Mouse (Mus musculus): ENCODE results near the gene Plekha6.

The Plekha6 gene

DNA sequence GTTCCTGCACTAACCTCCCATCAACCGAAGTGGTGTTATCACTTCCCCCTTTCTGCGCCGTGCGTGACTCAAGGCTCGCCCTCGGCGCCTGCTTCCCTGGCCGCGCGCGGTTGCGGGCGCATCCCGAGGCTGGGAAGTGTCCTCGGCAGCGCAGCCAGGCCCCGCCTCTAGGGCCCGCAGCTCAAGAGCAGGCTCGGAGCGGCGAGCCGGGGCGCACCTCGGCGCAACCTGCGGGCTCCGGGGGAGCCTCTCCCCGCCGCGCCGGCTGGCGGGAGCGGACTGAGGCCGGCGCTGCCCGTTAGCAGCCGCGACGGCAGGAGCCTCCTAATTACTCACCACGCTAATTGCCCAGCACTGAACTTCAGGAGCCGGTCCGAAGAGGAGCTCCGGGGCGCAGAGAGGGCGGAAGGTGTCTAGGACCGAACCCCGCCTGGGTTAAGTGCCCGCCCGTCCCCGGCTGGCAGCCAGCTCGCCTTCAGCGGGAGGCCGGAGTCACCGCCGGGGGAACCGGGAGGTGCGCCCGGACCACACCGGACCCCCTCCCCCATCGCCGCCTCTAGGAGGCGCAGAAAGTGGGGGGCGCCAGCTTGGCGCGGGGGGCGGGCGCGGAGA is at the start of gene Plekha6:
Gene Plekha6 (plus strand): TSS at position 391 of the 612 bp plus-strand sequence.
- no peak for DNase-seq (ENCODE audit: low read depth, low spot score)

- no peak for DNase-seq (ENCODE audit: low read depth, low spot score)
Observed at GRCm38 (mm10) chr1:133116108-133116507, 47.9 kb upstream of the Plekha6 start.

- peak; percentile 69 for DNase-seq (ENCODE audit: low read depth, low spot score)
Observed at GRCm38 (mm10) chr1:133118127-133118526, 45.9 kb upstream of the Plekha6 start.

DNA sequence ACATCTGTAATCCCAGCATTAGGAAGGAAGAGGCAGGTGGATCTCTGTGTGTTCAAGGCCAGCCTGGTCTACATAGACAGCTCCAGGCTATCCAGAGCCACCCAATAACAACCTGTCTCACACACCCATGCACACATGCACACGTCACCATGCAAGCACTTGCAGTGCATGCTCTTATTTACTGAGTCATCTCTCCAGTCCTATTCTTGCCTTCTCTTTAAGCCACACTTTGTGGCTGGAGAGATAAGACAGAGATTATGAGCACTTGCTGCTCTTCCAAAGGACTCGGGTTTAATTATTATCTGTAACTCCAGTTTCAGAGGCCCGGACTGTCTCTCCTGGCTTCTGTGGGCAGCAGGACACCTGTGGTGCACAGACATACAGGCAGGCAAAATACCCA is 45.2 kb upstream of the Plekha6 start:
- no peak for DNase-seq (ENCODE audit: low read depth, low spot score)

DNA sequence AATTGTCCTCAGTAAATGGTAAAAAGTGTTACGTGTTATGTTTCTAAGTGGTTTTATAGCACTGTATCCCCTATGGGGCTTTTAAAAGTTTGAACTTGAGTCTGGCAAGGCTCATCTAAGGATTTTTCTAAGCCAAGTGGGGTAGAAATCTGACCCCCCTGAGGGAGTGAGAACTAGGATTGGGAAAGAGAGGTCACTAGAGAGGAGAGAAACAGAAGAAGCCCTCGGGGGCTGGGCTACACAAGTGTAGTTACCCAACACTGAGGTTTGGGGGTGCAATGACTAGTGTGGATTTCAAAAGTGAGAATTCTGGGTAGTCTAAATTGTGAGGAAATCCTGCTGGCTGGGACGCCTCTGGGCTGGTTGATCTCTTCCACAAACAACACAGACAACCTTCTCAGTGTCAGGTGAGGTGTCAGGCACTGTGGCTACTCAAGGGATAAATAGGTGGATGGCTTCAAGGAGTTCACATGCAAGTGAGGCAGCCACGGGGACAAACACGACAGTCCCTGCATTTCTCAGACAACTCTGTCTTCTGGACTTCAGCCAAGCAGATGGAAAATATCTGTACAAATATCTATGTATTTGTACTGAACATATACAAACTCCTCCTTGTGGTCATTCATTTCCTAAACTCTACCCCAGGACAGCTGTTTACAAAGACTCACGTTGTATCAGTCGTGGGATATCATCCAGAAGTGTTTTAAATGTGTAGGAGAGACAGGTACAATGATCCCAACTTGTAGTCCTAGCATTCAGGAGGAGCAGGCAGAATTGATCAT is 43.9 kb upstream of the Plekha6 start:
- peak; percentile 35 for DNase-seq (ENCODE audit: low read depth, low spot score)

DNA sequence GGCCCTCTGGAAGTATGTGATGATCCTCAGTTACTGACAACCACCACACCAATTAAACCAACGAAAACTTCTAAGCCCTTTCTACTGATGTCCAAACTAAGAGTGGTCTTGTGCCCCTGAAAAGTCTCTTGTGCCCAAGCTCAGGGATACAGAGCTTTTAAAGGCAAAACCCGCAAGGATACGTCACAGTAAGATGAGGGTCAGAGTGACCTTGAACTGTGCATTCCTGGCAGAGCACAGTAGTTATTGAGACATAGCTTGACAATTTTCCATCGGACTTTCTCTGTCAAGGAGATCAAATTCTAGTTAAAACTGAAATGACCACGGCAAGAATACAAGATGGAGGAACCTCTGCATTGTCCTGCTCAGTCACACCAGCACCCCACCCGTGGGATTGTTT is 42.8 kb upstream of the Plekha6 start:
- no peak for DNase-seq (ENCODE audit: low read depth, low spot score)

DNA sequence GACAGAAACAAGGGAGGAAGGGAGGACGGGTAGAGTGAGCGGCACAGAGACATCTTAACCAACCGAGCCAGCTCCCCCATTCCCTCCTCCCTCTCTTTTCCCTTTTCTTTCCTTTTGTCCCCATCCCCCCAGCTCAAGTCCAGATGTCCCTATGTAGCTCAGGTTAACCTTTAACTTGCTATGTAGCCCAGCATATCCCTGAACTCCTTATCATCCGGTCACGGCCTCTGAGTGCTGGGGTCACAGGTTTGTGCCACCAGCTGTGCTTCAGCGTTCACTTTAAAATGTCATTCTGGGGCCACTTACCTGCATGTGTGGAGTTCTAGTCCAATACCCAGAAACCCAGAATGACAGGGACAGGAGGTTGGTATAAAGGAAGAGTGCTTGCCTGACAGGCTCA is 39.9 kb upstream of the Plekha6 start:
- DNase-seq (ENCODE audit: low read depth, low spot score) = no peak

- DNase-seq (ENCODE audit: low read depth, low spot score) = peak; percentile 35
Observed at GRCm38 (mm10) chr1:133125640-133126364, 38.2 kb upstream of the Plekha6 start.

- DNase-seq (ENCODE audit: low read depth, low spot score) = no peak
Observed at GRCm38 (mm10) chr1:133126365-133126740, 37.7 kb upstream of the Plekha6 start.

DNA sequence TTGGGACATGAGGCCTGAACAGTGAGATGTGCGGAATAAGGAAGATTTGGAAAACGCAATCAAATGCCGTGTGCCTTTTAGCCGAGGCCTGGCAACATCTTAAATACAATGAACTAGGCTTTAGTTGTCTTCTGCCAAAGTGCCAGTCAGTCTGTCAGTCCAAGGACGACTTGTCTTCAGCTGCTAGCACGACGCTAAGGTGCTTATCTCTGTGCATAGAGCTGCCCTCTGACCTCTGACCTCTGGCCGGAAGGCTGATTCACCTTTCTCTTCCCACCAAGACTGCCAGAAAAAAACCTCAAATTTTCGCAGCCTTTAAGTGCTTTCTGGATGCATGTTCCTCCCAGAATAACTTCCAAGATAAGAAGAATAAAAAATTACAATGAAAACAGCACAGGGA is 36.7 kb upstream of the Plekha6 start:
- no peak for DNase-seq (ENCODE audit: low read depth, low spot score)

GRCm38 (mm10) chr1:133129471-133130221 is 34.4 kb upstream of the Plekha6 start:
- DNase-seq (ENCODE audit: low read depth, low spot score) = peak; percentile 29

- peak; percentile 99 for DNase-seq (ENCODE audit: low read depth, low spot score)
Observed at GRCm38 (mm10) chr1:133130638-133131560, 33.1 kb upstream of the Plekha6 start, which contains the start of gene Ppp1r15b. TSS of gene Ppp1r15b (plus strand) at chr1:133131143.

GRCm38 (mm10) chr1:133131561-133131905 is 32.5 kb upstream of the Plekha6 start:
- peak; percentile 52 for DNase-seq (ENCODE audit: low read depth, low spot score)

DNA sequence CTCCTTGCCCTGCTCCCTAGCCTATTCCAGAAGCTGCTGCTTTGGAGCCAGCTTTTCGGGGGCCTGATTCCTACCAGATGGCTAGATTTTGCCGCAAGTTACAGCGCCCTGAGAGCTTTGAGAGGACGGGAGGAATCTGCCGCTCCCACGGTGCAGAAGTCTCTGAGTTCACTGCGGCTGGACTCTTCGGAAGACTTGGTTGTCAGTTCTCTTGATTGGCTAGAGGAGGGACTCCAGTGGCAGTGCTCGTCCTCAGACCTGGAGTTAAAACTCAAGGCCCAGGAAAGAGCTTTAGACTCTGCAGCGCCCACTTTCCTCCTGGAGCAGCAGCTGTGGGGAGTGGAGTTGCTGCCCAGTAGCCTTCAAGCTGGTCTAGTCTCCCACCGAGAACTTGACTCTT is 32.1 kb upstream of the Plekha6 start:
- DNase-seq (ENCODE audit: low read depth, low spot score) = peak; percentile 49

GRCm38 (mm10) chr1:133132388-133133326 is 31.4 kb upstream of the Plekha6 start:
- DNase-seq (ENCODE audit: low read depth, low spot score) = peak; percentile 26

- peak; percentile 40 for DNase-seq (ENCODE audit: low read depth, low spot score)
Observed at GRCm38 (mm10) chr1:133133425-133133824, 30.6 kb upstream of the Plekha6 start.

GRCm38 (mm10) chr1:133134071-133134470 is 29.9 kb upstream of the Plekha6 start:
- peak; percentile 12 for DNase-seq (ENCODE audit: low read depth, low spot score)

GRCm38 (mm10) chr1:133134881-133135280 is 29.1 kb upstream of the Plekha6 start:
- peak; percentile 25 for DNase-seq (ENCODE audit: low read depth, low spot score)

DNA sequence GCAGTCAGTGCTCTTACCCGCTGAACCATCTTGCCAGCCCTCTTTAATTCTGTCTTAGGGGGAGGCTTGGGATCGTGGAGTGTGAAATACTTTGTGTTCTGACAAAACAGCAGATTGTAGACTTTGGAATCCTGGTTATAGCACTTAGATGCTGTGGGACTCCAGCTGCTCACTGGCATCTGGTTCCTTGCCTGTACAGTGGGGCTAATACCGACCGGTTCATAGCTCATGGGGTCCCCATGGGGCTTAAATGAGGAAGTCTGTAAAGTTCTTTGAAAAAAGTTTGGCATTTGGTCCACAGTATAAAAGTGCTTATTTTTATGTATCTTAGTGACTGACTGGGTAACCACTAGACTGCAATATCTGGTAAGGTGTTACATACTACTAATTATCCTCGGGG is 28.2 kb upstream of the Plekha6 start:
- no peak for DNase-seq (ENCODE audit: low read depth, low spot score)

GRCm38 (mm10) chr1:133138401-133138800 is 25.6 kb upstream of the Plekha6 start:
- DNase-seq (ENCODE audit: low read depth, low spot score) = no peak
